Mouse (Mus musculus) spleen, adult 2 months (tissue): ENCODE measurements around the gene Ms4a15. TPM values are rescaled to one million over a fixed set of nuclear protein-coding genes. Genes with fewer than 3 reads are reported as not detected.

ENCODE experiments used
- DNase-seq, 2 experiments: peaks; one replicate each; pipeline versions ENCODE4 v3.0.0 to v3.0.0-alpha.2; 2012 to 2021; ENCODE audit warnings: low spot score in 2 of 2, low read depth in 1 of 2
- H3K27ac ChIP-seq: fragments of 200-500 bp; 2 replicates; pipeline ENCODE4 v1.5.1; 2012; ENCODE audit warnings: low read length, inconsistent platforms; ENCODE audit not compliant: insufficient read depth
- H3K27me3 ChIP-seq: fragments of 200-500 bp; 2 replicates; pipeline ENCODE4 v1.6.1; 2012; ENCODE audit warnings: mild to moderate bottlenecking, moderate library complexity, low read length, inconsistent platforms; ENCODE audit not compliant: control insufficient read depth, insufficient read depth
- H3K36me3 ChIP-seq: fragments of 200-500 bp; 2 replicates; pipeline ENCODE4 v1.6.1; 2012; ENCODE audit warnings: mild to moderate bottlenecking, low read length, inconsistent platforms; ENCODE audit not compliant: control insufficient read depth, insufficient read depth
- H3K4me1 ChIP-seq: fragments of 200-500 bp; 2 replicates; pipeline ENCODE4 v1.6.1; 2011; ENCODE audit warnings: inconsistent platforms; ENCODE audit not compliant: control insufficient read depth, insufficient read depth, insufficient read length
- H3K4me3 ChIP-seq: fragments of 200-500 bp; 2 replicates; pipeline ENCODE4 v1.5.1; 2011; ENCODE audit warnings: mild to moderate bottlenecking, inconsistent platforms; ENCODE audit not compliant: insufficient read depth, insufficient read length; ENCODE audit errors: extremely low read depth
- CTCF ChIP-seq: fragments of 200-500 bp; IDR thresholded peaks from 2 replicates; pipeline ENCODE4 v1.5.1; 2011; ENCODE audit warnings: mild to moderate bottlenecking, inconsistent platforms; ENCODE audit not compliant: insufficient read depth, insufficient read length, insufficient replicate concordance; ENCODE audit errors: extremely low read depth
- POLR2A ChIP-seq: fragments of 200-500 bp; IDR thresholded peaks from 2 replicates; pipeline ENCODE4 v1.6.1; 2011; ENCODE audit warnings: low read depth, low read length, inconsistent platforms
- WGBS: fragments of 180-500 bp; shearing (Covaris S2); methylation state at CpG from one replicate; pipeline ENCODE4 v1.1.7; 2018; 5-methylcytosine and 5-hydroxymethylcytosine counted together
- polyA plus RNA-seq: library from polyadenylated mRNA; depleted of rRNA; stranded (reverse); fragments of >200 nt; gene quantifications from 2 replicates; pipeline ENCODE4 v1.2.3, GENCODE M21; 2012

Ms4a15 gene
- polyA plus RNA-seq, 1 experiment, result 0.35 TPM

DNA sequence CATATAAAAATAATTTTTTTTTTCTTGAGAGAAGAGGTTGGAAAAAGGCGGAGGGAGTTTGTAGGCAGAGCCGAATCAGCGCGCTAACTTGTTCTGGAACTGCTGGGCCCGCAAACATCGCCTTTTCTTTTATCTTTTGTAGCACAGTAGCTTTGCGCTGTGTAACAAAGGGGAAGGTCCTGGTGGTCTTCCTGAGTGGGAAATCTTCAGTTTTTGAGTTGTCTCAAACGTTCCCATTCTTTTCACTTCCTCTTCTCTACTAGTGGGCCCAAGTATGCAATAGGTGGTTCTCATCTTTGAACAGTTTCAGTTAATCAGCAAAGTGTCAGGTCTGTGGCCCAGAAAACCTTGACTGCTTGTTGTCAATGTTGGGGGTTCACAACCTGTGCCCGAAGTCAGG is 43.5 kb downstream of the Ms4a15 start:
- peak in 1 of 2 experiments; percentile 9 for DNase-seq
- 0 out of 2 replicates have a peak, but pooled peaks cover under 1% of the 10 kb centered on the region for H3K36me3 ChIP-seq
- 23% methylated on average over 9 of the region's 9 CpGs for WGBS
- peaks cover 9% of the 10 kb centered on the region for H3K4me1 ChIP-seq
- H3K27ac ChIP-seq, result 0 out of 2 replicates have a peak overlapping the region, but pooled peaks have one; percentile 21
- H3K4me3 ChIP-seq, result peak overlapping the region; percentile 45
- no peaks in the 10 kb centered on the region for H3K27me3 ChIP-seq
- no peak for TF ChIP-seq POLR2A
- TF ChIP-seq CTCF, result no peak

DNA sequence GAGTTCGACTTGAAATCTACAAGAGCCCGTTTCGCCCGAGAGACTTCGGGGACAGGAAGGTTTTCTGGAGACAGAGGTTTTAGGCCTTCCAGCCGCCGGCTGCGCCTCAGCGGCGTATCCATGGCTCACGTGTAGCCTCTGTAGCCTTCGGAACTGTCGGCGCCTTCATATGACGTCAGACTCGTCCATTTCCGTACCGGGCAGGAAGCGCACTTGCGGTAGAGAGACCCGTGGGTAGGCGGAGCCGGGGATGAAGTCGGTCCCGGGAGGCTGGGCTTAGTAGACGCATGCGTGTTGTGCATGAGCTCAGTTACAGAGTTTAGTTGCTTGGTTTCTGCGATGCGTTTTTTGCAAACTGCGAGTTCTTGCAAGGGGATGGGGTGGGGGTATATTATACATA is 43.9 kb downstream of the Ms4a15 start, which contains the start of gene Ccdc86:
Gene Ccdc86 (minus strand): TSS at position 155 of the 400 bp plus-strand sequence.
- peak; percentile 95 to 98 for DNase-seq
- peaks cover 3% of the 10 kb centered on the region; the same call in 1 of the 2 replicates for H3K36me3 ChIP-seq
- peak within 1 kb of the TSS; percentile 91 for H3K4me3 ChIP-seq
- H3K4me1 ChIP-seq, result peaks cover 9% of the 10 kb centered on the region
- TF ChIP-seq POLR2A (no peak; the same call in 1 of the 2 replicates), CTCF (no peak)
- no peaks in the 10 kb centered on the region for H3K27me3 ChIP-seq
- under 1% methylated on average over 30 of the region's 30 CpGs for WGBS
- 0 out of 2 replicates have a peak within 1 kb of the TSS, but pooled peaks have one; percentile 21 for H3K27ac ChIP-seq

DNA sequence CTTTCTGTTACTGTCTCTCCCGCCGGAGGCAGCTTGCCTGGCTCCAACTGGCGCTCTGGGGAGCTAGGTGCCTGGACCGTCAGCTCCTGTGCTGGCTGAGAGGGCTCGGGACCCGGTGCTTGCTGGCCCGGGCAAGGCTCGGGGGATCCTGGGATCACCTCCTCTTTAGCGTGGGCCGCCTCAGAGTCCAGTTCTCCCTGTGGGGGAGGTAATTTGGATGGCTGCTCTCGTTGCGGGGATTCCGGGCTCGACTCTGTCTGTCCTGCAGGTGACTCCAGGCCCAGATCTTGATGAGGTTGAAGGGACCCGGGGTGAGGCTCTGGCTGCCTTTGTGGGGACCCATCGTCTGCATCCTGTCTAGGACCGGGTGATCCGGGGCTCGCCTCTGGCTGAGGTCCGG is 44.6 kb downstream of the Ms4a15 start:
- Histone ChIP-seq H3K4me3 (peak overlapping the region; percentile 91; the same call in 1 of the 2 replicates), H3K4me1 (peaks cover 9% of the 10 kb centered on the region), H3K36me3 (peaks cover 7% of the 10 kb centered on the region; the same call in 1 of the 2 replicates), H3K27ac (no peak overlapping the region), H3K27me3 (no peaks in the 10 kb centered on the region)
- under 1% methylated on average over 20 of the region's 20 CpGs for WGBS
- TF ChIP-seq CTCF (no peak), POLR2A (no peak)
- DNase-seq, result no peak

DNA sequence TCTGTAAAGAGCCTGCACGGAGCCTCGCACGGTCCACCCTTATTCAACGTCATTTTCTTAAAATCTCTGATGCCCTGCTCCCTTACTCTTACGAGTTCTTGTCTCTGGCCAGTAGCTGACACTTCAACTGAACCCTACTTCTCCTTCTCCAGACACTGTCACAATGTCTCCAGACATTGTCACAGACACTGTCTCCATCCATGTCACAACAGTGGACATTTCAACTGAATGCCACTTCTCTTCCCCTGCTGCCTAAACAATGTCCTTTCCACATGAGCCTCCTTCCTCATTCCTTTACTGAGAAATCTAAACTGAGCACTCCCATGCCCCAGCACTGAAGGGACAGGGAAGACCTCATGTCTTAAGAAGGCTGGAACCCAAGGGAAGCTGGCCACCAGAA is 45.8 kb downstream of the Ms4a15 start:
- Histone ChIP-seq H3K36me3 (peaks cover 15% of the 10 kb centered on the region), H3K27ac (no peak overlapping the region), H3K4me1 (peaks cover 9% of the 10 kb centered on the region), H3K27me3 (no peaks in the 10 kb centered on the region), H3K4me3 (no peak overlapping the region)
- no peak for TF ChIP-seq CTCF
- no peak for TF ChIP-seq POLR2A
- WGBS, result 89% methylated on average over 5 of the region's 5 CpGs
- DNase-seq, result no peak

DNA sequence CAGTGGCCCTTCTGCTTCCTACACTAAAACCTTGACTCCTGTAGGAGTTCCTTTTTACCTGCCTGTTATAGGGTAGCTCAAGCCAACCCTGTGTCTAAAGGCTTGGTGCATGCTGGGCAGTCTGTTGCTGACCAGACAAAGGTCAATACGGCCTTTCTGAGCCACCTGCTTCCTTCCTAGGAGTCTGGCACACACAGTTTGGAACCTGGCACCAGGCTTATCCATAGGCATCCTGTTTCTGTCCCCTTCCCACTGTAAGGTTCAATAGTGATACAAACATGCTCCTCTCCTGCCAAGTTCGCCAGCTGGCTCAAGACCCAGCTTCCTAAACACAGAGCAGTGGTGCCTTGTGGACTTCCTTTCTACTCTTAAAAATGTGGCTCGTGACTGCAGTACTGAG is 46.5 kb downstream of the Ms4a15 start:
- H3K4me3 ChIP-seq, result no peak overlapping the region
- H3K4me1 ChIP-seq, result peaks cover 9% of the 10 kb centered on the region
- DNase-seq, result no peak
- TF ChIP-seq POLR2A, result no peak
- TF ChIP-seq CTCF, result no peak
- 76% methylated on average over 3 of the region's 3 CpGs for WGBS
- H3K36me3 ChIP-seq, result peaks cover 20% of the 10 kb centered on the region
- no peaks in the 10 kb centered on the region for H3K27me3 ChIP-seq
- H3K27ac ChIP-seq, result no peak overlapping the region

DNA sequence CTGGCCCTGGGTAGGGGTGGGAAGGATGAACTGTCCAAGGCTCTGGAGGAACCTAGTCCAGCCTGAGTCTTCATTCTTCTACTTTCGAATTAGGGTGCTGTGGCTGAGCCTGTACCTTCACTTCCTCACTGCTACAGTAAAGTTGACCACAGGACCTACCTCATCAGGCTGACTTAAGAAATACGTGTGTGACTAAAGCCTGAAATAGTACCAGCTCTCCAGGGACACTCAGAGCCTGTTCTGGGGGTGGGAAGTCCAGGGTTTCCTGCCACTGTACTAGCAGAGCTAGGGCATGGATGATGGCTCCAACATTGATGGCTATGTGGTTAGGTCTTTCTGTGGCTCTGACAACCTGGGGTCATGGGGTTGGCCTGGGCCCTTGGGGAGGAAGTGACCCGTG is 49.1 kb downstream of the Ms4a15 start:
- Histone ChIP-seq H3K4me3 (no peak overlapping the region), H3K4me1 (peaks cover 13% of the 10 kb centered on the region), H3K27ac (no peak overlapping the region), H3K36me3 (peaks cover 20% of the 10 kb centered on the region), H3K27me3 (no peaks in the 10 kb centered on the region)
- 38% methylated on average over 3 of the region's 3 CpGs for WGBS
- TF ChIP-seq CTCF (no peak), POLR2A (no peak)
- peak in 1 of 2 experiments; percentile 11 for DNase-seq

DNA sequence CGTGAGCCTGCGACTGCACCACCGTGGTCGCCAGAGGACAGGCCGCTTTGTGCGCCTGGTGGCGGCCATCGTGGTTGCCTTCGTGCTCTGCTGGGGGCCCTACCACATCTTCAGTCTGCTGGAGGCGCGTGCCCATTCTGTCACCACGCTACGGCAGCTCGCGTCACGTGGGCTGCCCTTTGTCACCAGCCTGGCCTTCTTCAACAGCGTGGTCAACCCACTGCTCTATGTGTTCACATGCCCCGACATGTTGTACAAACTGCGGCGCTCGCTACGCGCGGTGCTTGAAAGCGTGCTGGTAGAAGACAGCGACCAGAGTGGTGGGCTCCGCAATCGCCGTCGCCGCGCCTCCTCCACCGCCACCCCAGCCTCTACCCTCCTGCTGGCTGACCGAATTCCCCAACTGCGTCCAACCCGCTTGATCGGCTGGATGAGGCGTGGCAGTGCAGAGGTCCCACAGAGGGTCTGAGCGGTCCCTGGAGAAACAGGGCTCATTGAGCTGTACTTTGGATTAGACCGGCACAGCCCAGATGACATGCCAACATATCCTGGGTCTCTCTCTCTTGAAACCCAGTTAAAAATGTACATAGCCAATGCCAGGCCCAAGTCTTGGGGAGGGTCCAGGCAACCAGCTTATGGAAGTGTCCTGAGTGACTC is 52.1 kb downstream of the Ms4a15 start:
- DNase-seq, result no peak
- H3K36me3 ChIP-seq, result peaks cover 20% of the 10 kb centered on the region
- H3K4me1 ChIP-seq, result peaks cover 4% of the 10 kb centered on the region
- H3K4me3 ChIP-seq, result no peak overlapping the region
- 66% methylated on average over 40 of the region's 40 CpGs for WGBS
- H3K27me3 ChIP-seq, result no peaks in the 10 kb centered on the region
- no peak overlapping the region for H3K27ac ChIP-seq
- no peak for TF ChIP-seq POLR2A
- no peak for TF ChIP-seq CTCF
